Mouse (Mus musculus) Muller cell, postnatal 12 days (primary cell): ENCODE results near the gene Hist1h2af.
"Not testable (repeated sequence)": the region's sequence is repeated elsewhere in the genome, so short reads cannot be mapped to it uniquely, and the experiment has no call there.

Experiments
- DNase-seq: peaks from one replicate; pipeline ENCODE4 v3.0.0-alpha.2; 2015; ENCODE audit errors: inconsistent ontology term

Gene Hist1h2af

GRCm38 (mm10) chr13:23535137-23536075 is 1.7 kb downstream of the Hist1h2af start, which contains the start of gene Hist1h3g:
Gene Hist1h3g, plus strand, starts transcription at chr13:23535422.
- DNase-seq = peak; percentile 94

DNA sequence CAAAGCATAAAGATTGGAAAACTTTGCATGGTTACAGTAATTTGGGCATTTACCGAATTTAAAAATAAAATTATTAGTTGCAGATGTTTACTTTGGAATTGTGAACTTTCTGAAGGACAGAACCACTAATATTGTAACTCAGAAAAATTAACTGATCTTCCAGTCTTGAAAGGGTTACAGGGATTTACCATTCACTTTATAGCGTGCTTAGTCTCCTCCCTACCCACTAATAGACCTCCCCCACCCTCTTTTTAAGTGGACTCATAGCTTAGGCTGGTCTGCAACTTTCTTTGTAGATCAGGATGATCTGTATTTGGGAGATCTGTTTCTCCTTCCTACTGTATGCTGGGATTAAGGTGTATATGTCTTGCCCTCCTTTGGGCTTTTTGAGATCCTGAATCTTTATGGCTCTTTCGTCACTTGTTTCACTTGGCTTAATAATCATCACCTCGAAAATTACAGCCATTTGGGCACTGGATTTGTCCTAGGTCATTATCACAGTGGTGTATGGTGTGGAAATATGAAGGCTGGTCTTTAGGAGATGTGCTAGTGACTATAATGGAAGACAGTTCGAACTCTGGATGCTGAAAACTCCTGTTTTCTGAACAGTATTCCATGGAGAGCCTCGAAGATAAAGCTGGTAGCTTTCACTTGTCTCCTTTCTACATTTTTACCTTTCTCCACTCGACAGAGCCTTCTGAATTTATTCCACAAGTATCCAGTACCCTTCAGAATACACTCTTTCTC is 2.5 kb downstream of the Hist1h2af start:
- DNase-seq = no peak

DNA sequence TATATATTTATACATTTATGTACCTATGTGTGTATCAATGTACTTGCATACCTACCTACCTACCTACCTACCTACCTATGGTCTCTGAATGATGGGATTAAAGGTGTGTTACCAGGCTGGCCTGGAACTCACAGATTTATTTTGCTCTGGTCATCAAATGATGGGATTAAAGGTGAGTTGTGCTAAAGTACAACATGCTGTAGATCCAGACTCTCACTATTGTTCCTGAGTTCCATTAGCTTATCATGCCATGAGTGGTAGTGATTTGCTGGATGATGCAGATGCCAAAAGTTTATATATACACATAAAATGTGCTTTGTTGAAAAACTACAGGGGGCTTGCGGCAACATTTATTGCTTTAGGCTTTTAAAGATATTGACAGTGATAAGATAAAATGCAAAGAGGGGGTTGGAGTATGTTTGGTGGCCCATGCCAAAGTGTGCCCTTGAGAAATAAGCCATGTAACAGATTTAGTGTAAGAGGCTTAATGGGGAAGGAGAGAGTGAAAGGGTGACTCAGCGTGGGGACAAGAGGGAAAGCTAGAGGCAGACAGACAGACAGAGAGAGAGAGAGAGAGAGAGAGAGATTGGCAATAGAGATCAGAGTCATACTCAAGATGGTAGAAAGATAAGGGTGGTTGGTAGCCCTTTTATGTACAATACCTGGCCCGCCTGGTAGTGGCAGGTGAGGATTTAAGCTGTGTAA is 3.5 kb downstream of the Hist1h2af start:
- no peak for DNase-seq

GRCm38 (mm10) chr13:23538249-23538648 is 4.5 kb downstream of the Hist1h2af start:
- no peak for DNase-seq

DNA sequence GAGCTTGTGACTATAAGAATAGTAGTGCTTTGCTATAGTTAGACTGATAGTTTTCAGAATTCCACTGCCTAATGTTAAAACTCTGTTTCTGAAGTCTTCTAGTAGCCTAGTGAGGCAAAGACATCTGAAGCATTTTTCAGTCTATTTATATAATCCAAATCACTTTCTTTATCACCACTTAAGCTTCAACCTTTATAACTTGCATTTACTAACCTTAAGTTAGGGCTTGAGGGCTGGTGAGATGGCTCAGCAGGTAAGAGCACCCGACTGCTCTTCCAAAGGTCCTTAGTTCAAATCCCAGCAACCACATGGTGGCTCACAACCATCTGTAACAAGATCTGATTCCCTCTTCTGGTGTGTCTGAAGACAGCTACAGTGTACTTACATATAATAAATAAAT is 6.1 kb downstream of the Hist1h2af start:
- DNase-seq = not testable (repeated sequence)

GRCm38 (mm10) chr13:23541497-23541896 is 7.8 kb downstream of the Hist1h2af start:
- no peak for DNase-seq

GRCm38 (mm10) chr13:23542225-23542980 is 8.7 kb downstream of the Hist1h2af start:
- not testable (repeated sequence) for DNase-seq

GRCm38 (mm10) chr13:23542999-23543607 is 9.4 kb downstream of the Hist1h2af start, which contains the start of gene Hist1h2bh:
Gene Hist1h2bh, minus strand, starts transcription at chr13:23543392.
- DNase-seq = peak; percentile 94

DNA sequence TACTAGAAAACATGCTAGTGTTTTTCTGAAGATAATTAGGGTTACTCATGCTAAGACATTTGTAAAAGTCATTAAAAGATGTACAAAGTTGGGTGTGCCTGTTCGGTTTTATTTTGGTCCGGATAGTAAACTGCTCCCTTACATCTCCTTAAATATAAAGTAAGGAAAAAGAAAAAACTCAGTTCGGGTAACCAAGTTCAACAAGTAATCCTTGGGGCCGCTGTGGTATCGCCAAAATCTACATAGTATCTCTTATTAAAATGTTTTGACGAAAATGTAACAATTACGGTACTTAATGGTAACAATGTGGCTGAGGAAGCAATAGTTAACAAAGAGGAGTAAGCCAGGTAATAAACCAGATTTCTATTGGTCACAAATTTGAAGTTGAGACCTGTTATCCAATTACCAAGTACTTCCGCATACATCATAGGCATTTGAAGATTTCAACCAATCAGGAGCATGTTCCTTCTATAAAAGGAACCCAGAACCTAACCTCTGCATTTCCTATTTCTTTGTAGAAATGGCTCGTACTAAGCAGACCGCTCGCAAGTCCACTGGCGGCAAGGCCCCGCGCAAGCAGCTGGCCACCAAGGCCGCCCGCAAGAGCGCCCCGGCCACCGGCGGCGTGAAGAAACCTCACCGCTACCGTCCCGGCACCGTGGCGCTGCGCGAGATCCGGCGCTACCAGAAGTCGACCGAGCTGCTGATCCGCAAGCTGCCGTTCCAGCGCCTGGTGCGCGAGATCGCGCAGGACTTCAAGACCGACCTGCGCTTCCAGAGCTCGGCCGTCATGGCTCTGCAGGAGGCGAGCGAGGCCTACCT is 10.5 kb downstream of the Hist1h2af start, which contains the start of gene Hist1h3f:
Gene Hist1h3f (plus strand): TSS at position 88 of the 822 bp plus-strand sequence.
- peak; percentile 95 for DNase-seq

DNA sequence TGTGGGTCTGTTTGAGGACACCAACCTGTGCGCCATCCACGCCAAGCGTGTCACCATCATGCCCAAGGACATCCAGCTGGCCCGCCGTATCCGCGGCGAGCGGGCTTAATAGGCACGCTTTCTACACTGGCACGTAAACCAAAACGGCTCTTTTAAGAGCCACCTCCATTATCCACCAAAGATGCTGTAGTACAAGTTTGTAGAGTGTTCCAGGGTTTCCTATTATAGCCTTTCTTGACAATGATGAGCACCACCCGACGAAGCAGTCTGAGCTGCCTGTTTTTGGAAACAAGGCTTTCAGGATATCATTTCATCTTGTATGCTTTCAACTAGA is 11.0 kb downstream of the Hist1h2af start:
- DNase-seq = not testable (repeated sequence)

DNA sequence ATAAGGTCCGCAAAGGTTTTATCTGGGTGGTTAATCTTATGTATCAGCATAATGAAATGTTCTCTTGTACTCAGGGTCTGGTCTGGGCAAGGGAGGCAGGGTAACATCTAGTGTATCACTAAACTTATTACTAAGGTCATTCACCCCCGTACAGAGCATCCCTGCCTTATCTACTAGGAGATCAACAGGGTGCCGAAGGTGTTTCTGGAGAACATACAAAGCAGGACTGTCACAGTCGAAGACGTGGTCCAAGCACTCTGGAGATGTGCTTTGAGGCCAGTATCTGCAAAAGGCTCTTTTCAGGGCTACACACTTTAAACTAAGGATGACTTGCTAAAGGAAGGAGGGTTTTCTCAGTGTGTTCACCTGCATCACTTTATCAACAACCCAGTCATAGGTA is 13.0 kb downstream of the Hist1h2af start:
- DNase-seq = no peak

DNA sequence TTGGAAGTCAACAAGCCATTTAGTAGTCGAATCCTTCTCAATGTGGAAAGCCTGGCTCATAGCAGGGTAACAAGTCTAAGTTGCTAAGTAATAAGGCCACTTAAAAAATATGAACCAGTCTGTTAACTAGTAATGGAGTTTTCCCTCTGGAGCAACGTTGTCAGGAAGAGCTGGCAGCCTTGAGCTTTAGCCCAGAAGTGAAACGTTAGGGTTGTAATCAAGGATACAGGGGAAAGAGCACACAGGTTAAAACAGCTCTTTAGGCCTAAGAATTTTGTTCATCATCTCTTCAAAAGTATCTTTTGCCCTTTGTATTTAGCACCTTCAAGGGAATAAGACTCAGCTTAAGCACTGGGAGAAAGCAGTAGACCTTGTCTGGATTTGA is 17.0 kb downstream of the Hist1h2af start:
- DNase-seq = no peak

GRCm38 (mm10) chr13:23551146-23551834 is 17.6 kb downstream of the Hist1h2af start, which contains the start of gene Hist1h4f:
Gene Hist1h4f, minus strand, starts transcription at chr13:23551648.
- DNase-seq = peak; percentile 89

- no peak for DNase-seq
Measured at GRCm38 (mm10) chr13:23551931-23552914, 18.5 kb downstream of the Hist1h2af start.

GRCm38 (mm10) chr13:23552962-23553361 is 19.3 kb downstream of the Hist1h2af start, which contains the start of gene Hist1h1d:
Gene Hist1h1d, plus strand, starts transcription at chr13:23553262.
- DNase-seq = no peak

DNA sequence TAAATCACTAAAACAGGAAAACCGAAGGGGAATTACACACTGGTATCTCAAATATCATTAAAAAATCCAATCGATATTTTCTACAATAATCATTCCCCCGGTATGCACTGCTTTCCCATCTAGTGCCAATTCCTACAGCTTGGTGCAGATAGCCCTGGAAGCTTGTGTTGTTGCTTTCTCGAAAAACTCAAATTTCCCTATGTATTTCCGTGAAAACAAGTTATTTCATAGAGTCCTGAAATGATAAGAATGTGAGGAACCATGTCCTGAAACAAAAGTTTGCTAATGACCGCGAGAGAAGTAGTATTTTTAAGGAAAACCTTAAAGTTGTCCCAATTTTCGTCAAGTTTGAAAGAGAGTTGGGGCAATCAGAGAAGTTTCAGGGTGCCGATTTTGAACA is 20.7 kb downstream of the Hist1h2af start:
- DNase-seq = no peak

GRCm38 (mm10) chr13:23554925-23555838 is 21.5 kb downstream of the Hist1h2af start:
- peak; percentile 78 for DNase-seq
